Comparison of ENCODE assay signal across 9 mouse cellular contexts in the genomic region with DNA sequence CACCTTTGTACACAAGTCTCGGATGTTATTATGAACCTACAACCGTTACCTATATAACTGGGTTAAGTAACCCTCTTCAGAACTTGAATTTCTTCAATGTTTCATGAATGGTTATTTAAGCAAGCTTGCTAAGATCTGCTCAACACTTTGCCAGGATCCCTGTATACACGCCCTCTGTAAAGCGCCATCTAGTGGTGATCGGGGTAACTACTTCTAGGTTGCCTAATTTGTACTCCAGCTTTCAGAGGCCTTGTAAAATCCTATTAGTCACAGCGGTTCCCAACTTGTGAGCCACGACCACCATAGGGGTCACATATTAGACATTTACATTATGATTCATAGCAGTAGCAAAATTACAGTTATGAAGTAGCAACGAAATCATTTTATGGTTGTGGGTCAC. TPM values are rescaled to one million over a fixed set of nuclear protein-coding genes. Genes with fewer than 3 reads are reported as not detected.
A peak's percentile ranks its signal among the peaks of the same experiment; 100 is the strongest.
DNase-seq lines count a peak whose midpoint lies in the region; ATAC-seq and TF ChIP-seq lines count a peak whose summit lies in the region.
"Had no signal": no experiment of that assay in that cellular context is flagged by ENCODE, and none has a peak within 500 bp of the region (broad histone marks: within the 10 kb centered on the region; RNA-seq: fewer than 3 reads in every experiment).

No protein-coding gene starts in this region.

- no peaks in the 10 kb centered on the region for H3K4me1 ChIP-seq in embryonic facial prominence, embryonic 11.5 days (ENCODE audit: control insufficient read depth, insufficient read depth, low read length)
- no peaks in the 10 kb centered on the region; the same call in 1 of the 2 replicates for H3K4me1 ChIP-seq in heart, adult 2 months (ENCODE audit: control insufficient read depth, insufficient read depth, low read length)
- no peaks in the 10 kb centered on the region for H3K4me1 ChIP-seq in liver, adult 2 months (ENCODE audit: control insufficient read depth, insufficient read depth, low read length)
- H3K4me1 ChIP-seq in neural tube, embryonic 11.5 days (ENCODE audit: control insufficient read depth, insufficient read depth, low read length) = no peaks in the 10 kb centered on the region

- H3K4me2 ChIP-seq in embryonic facial prominence, embryonic 11.5 days (ENCODE audit: low read depth, low read length) = no peak overlapping the region
- no peak overlapping the region for H3K4me2 ChIP-seq in neural tube, embryonic 11.5 days (ENCODE audit: low read depth)

- no peaks in the 10 kb centered on the region for H3K36me3 ChIP-seq in embryonic facial prominence, embryonic 11.5 days (replicated peaks; ENCODE audit: control insufficient read depth, insufficient read depth, low read depth, low read length)
- no peaks in the 10 kb centered on the region for H3K36me3 ChIP-seq in heart, adult 2 months (ENCODE audit: control insufficient read depth, insufficient read depth, low read length)
- no peaks in the 10 kb centered on the region for H3K36me3 ChIP-seq in liver, adult 2 months (ENCODE audit: control insufficient read depth, insufficient read depth, low read length)
- H3K36me3 ChIP-seq in neural tube, embryonic 11.5 days (ENCODE audit: control insufficient read depth, insufficient read depth, low read length) = no peaks in the 10 kb centered on the region

- 23% methylated on average over 8 of the region's 8 CpGs for WGBS in embryonic facial prominence, embryonic 11.5 days
- WGBS in heart, adult 2 months = 22% methylated on average over 8 of the region's 8 CpGs
- 30% methylated on average over 8 of the region's 8 CpGs for WGBS in liver, adult 2 months
- WGBS in neural tube, embryonic 11.5 days = 25% methylated on average over 8 of the region's 8 CpGs

- TF ChIP-seq CTCF in heart, adult 2 months (IDR thresholded peaks at IDR 0.05) = peak; percentile 98; the same call in 1 of the 2 replicates
- peak; percentile 61 for TF ChIP-seq CTCF in liver, adult 2 months (IDR thresholded peaks at IDR 0.05; ENCODE audit: low read depth, low read length)

- no peak overlapping the region for H3K27ac ChIP-seq in embryonic facial prominence, embryonic 11.5 days (replicated peaks; ENCODE audit: low read depth, low read length)
- H3K27ac ChIP-seq in heart, adult 2 months = no peak overlapping the region
- no peak overlapping the region for H3K27ac ChIP-seq in liver, adult 2 months (replicated peaks; ENCODE audit: insufficient read depth, low read depth, low read length)
- H3K27ac ChIP-seq in neural tube, embryonic 11.5 days (ENCODE audit: low read depth, low read length) = no peak overlapping the region

- intact Hi-C loops in heart, adult 2 months (cut with DNase I) = loop anchor here (2.0 to 5.0 kb wide), 3 partner anchors 391 to 431 kb away; no protein-coding TSS in a partner anchor

- no peaks in the 10 kb centered on the region for H3K9me3 ChIP-seq in embryonic facial prominence, embryonic 11.5 days (replicated peaks; ENCODE audit: control insufficient read depth, low read length)
- H3K9me3 ChIP-seq in neural tube, embryonic 11.5 days (ENCODE audit: control insufficient read depth, low read length) = no peaks in the 10 kb centered on the region

- no peak for ATAC-seq in embryonic facial prominence, embryonic 11.5 days (replicated peaks; ENCODE audit: insufficient number of reproducible peaks, low FRiP score, low TSS enrichment, low read depth)
- peak; percentile 61; the same call in 1 of the 2 replicates for ATAC-seq in neural tube, embryonic 11.5 days (ENCODE audit: insufficient read depth, low FRiP score, low TSS enrichment)

- no peak for TF ChIP-seq POLR2A in heart, adult 2 months (IDR thresholded peaks at IDR 0.05; ENCODE audit: insufficient read depth, low read depth, low read length)
- no peak for TF ChIP-seq POLR2A in liver, adult 2 months (IDR thresholded peaks at IDR 0.05; ENCODE audit: extremely low read depth, insufficient read depth, low read length)

- H3K79me2 ChIP-seq in heart, adult 2 months (replicated peaks; ENCODE audit: control insufficient read depth, insufficient read depth, low read length) = no peaks in the 10 kb centered on the region
- no peaks in the 10 kb centered on the region for H3K79me2 ChIP-seq in liver, adult 2 months (ENCODE audit: control insufficient read depth, insufficient read depth, low read length)

- no peaks in the 10 kb centered on the region for H3K27me3 ChIP-seq in embryonic facial prominence, embryonic 11.5 days (ENCODE audit: control insufficient read depth, insufficient read depth, low read length)
- H3K27me3 ChIP-seq in heart, adult 2 months (ENCODE audit: control insufficient read depth, insufficient read depth, low read length) = no peaks in the 10 kb centered on the region
- no peaks in the 10 kb centered on the region for H3K27me3 ChIP-seq in liver, adult 2 months (ENCODE audit: control insufficient read depth, insufficient read depth, low read length)
- H3K27me3 ChIP-seq in neural tube, embryonic 11.5 days (ENCODE audit: control insufficient read depth, insufficient read depth, low read length) = no peaks in the 10 kb centered on the region

- peak; percentile 58 to 59 for DNase-seq in CD8-positive naive resting alpha-beta T cell, adult 2 months (ENCODE audit: low read depth in 2 of 2, low spot score in 2 of 2)
- DNase-seq in adrenal gland, postnatal 14 days = peak; percentile 86
- peak; percentile 85 for DNase-seq in embryonic facial prominence, embryonic 11.5 days (ENCODE audit: low spot score)
- DNase-seq in heart, adult 2 months = peak; percentile 59 to 68
- DNase-seq in kidney, postnatal 10 days = peak; percentile 86
- peak; percentile 54 for DNase-seq in liver, adult 2 months (ENCODE audit: extremely low read depth, low read depth, low spot score)
- DNase-seq in neural tube, embryonic 11.5 days (ENCODE audit: low spot score) = peak; percentile 69
- peak; percentile 89 for DNase-seq in testis, postnatal 10 days (ENCODE audit: low spot score)

- TF ChIP-seq EP300 in heart, adult 2 months (IDR thresholded peaks at IDR 0.05; ENCODE audit: insufficient read depth, low read depth, low read length) = no peak

- no peak overlapping the region for H3K9ac ChIP-seq in embryonic facial prominence, embryonic 11.5 days (replicated peaks; ENCODE audit: low read length)
- no peak overlapping the region for H3K9ac ChIP-seq in heart, adult 2 months (ENCODE audit: low read depth, low read length)
- H3K9ac ChIP-seq in liver, adult 2 months (ENCODE audit: low read depth, low read length) = no peak overlapping the region
- H3K9ac ChIP-seq in neural tube, embryonic 11.5 days (ENCODE audit: low read length) = no peak overlapping the region

- H3K4me3 ChIP-seq in embryonic facial prominence, embryonic 11.5 days (ENCODE audit: low read depth, low read length) = no peak overlapping the region
- H3K4me3 ChIP-seq in heart, adult 2 months = no peak overlapping the region
- H3K4me3 ChIP-seq in liver, adult 2 months (ENCODE audit: insufficient read depth, low read depth, low read length) = no peak overlapping the region
- H3K4me3 ChIP-seq in neural tube, embryonic 11.5 days (ENCODE audit: low read depth, low read length) = no peak overlapping the region

RNA-seq across cellular contexts. Expression of a gene that starts 4.5 kb away (rescaled TPM):
- 0.11 TPM in 2 replicates for total RNA-seq in adrenal gland, postnatal 14 days (2021)
- 0.46 and 0.55 TPM in 2 replicates for polyA plus RNA-seq in embryonic facial prominence, embryonic 11.5 days (2014; fragmentation: Nextera tagmentation; extraction: Ambion mirVana)
- total RNA-seq in heart, adult 2 months (2021) = not detected
- 0.23 TPM in 1 of 2 replicates, not detected in the other for polyA plus RNA-seq in heart, adult 2 months (2012; rRNA removed)
- total RNA-seq in liver, adult 2 months (2014; rRNA removed) = not detected in 2 replicates
- not detected in 2 replicates for polyA plus RNA-seq in liver, adult 2 months (2012; rRNA removed)
- polyA plus RNA-seq in neural tube, embryonic 11.5 days (2014; fragmentation: Nextera tagmentation; extraction: Ambion mirVana) = not detected in 2 replicates
- polyA plus RNA-seq: heart, embryonic 14.5 days had no signal

RNA-seq across cellular contexts. Expression of a gene that starts 33.1 kb away (rescaled TPM):
- total RNA-seq in adrenal gland, postnatal 14 days (2021) = 46.7 and 55.2 TPM in 2 replicates
- 166 and 184 TPM in 2 replicates for polyA plus RNA-seq in embryonic facial prominence, embryonic 11.5 days (2014; fragmentation: Nextera tagmentation; extraction: Ambion mirVana)
- 10 to 100 TPM; 78.1 to 79.3 TPM for total RNA-seq in heart, adult 2 months (2021)
- 61.9 and 90.3 TPM in 2 replicates for polyA plus RNA-seq in heart, adult 2 months (2012; rRNA removed)
- 53.6 and 55.2 TPM in 2 replicates for total RNA-seq in liver, adult 2 months (2014; rRNA removed)
- 44.1 and 45.0 TPM in 2 replicates for polyA plus RNA-seq in liver, adult 2 months (2012; rRNA removed)
- 133 and 140 TPM in 2 replicates for polyA plus RNA-seq in neural tube, embryonic 11.5 days (2014; fragmentation: Nextera tagmentation; extraction: Ambion mirVana)
